Mouse (Mus musculus) c-Kit-negative CD71-positive TER-119-positive erythroid progenitor cells, embryonic 14.5 days (primary cell): ENCODE data around the gene Cnn1.

ENCODE experiments used
- DNase-seq: peaks from one replicate; pipeline ENCODE4 v3.0.0-alpha.2; 2013; ENCODE audit warnings: low read depth, low spot score

Cnn1 gene

DNA sequence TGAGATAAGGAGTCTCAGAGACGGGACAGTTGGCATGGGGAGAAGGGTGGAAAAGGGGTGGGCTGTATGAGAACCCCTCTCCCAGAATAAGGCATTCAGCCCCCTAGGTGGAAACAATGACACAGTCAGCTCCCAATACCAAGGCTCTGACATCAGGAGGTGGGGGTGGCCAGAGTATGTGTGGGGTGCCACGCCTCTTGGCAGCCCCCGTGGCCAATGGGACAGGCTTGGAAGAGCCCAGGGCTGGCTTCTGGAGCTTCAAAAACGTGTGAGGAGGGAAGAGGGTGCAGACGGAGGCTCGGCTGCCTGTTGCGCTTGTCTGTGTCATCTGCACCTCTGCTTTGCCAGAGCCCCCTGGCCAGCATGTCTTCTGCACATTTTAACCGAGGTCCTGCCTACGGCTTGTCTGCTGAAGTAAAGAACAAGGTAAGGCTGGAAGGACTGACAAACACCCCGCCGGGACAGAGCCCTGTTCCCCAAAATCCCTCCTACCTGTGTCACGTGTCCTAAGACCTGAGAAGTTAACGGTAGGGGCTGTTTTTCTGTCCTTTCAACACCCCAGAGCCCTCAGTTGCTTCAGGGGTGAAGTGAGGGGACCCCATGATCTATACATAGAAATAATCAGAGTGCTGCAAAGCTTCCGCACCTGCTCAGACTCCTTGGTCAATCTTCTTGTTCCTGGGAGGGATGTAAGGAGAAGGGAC lies at the start of gene Cnn1:
TSS of gene Cnn1 (plus strand) at position 224 of the 704 bp plus-strand sequence.
- no peak for DNase-seq

DNA sequence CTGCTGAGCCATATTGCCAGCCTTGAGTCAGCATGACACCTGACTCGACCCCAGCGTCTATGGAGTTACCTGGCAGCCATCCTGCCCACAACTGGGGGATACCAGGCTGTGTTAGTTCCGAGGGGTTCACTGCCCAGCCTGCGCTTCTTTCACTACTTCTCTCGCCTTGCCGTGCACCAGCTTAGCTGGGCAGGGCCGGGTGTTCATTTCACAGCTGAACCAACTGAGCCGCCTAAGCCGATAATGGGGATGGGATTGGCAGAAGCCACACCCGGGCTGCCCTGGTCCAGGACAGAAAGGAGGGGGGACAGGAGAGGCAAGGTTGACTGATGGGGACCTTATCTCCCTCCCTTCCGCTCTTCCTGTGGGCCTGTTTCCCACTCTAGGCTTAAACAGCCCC lies 49.7 kb upstream of the Cnn1 start:
- DNase-seq: no peak

DNA sequence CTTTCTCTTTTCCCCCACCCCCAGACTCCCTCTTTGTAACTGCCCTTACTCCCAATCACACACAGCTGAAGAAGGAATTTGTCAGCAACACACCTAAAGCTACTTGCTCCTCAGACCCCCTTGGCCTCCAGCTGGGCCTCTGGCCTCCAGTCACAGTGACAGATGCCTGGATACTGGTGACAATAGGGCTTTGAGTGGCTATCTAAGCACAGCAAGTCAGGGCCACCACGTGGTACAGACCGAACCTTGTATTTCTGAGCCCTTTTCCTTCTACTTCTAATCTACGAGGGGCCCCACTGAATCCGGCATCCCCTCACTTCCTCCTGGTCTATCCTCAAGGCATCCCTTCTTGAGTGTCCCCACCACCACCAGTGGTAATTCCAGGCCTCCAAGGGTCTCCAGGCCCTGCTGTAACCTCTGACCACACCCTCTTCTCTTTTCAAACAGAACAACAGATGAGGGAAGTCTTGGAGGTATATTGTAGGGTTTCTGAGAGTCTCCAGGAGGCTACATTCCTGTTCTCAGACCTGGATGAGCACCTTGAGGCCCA lies 49.2 kb upstream of the Cnn1 start:
- no peak for DNase-seq

DNA sequence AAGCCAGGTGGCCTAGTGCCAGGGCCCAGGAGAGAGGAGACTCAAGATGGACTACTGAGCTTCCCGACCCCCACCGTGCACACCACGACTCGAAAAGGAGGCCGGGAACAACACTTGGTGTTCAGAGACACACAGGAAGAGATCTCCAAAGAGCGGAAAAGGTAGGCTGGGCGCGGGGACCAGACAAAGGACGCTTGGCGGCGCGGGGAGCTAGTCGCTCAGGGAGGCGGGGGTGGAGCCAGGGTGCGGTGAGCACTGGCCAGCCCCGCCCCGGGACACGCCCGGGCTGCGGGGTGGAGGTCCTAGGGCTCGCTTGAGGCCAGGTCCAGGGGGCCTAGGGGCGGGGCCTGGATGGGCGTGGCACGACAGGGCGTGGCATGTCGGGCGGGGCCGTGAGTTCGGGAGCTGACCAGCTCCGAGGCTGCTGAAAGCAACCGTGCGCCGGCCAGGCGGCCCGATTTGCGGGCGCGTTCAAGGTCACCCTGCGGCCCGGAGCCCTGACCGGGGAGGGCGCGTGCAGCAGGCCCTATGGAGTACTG lies 48.6 kb upstream of the Cnn1 start:
- peak; percentile 65 for DNase-seq

DNA sequence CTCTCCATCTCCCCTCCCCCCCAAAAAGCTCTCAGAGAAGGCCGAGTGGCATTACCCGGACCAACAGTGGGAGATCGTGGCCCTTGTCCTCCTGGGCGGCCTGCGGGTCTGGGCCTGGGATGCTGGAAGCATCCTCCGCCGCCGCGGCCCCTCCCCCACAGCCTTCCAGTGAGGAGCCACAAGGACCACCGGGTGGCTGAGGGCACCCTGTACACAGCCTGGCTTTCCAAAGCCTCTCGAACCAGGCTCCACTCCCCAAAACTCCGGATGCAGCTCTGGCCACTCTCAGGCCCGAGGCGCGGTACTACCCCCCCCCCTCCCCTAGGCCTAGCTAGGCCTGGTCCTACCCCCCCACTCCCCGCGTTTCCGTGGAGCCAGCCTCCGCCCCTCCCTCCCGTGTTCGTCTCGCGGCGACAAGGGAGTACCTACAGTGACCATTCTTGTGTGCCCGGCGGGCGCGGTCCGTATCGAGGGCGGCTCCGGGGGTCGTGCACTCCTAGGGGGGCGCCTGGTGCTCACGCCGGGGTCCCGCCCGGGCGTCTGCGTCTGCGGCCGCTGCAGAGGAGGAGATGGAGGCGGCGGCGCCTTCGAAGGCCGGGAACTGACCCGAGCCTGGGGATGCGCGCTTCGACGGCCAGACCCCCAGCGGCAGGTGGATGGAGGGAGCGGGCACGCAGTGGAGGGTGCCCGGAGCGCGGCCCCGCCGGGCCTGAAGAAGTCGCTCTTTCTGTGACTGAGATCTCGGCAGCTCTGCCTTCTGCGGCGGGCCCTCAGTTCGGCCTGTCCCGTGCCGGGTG lies 47.7 kb upstream of the Cnn1 start:
- no peak for DNase-seq

DNA sequence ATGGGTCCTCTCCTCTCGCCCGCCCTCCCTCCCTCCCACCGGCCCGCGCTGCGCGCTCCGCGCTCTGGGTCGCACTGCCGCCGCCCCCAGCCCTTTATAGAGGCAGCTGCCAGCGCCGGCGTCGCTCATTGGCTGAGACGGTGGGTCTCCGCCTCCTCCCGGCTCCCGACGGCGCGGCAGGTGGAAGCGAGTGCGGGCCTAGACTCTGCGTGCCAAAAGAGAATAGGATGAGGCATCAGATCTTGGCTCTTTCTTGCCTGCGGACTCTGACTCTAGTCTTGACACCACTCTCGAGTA lies 47.1 kb upstream of the Cnn1 start, which contains the start of gene Elavl3:
TSS of gene Elavl3 (minus strand) at position 66 of the 297 bp plus-strand sequence.
- DNase-seq: no peak

DNA sequence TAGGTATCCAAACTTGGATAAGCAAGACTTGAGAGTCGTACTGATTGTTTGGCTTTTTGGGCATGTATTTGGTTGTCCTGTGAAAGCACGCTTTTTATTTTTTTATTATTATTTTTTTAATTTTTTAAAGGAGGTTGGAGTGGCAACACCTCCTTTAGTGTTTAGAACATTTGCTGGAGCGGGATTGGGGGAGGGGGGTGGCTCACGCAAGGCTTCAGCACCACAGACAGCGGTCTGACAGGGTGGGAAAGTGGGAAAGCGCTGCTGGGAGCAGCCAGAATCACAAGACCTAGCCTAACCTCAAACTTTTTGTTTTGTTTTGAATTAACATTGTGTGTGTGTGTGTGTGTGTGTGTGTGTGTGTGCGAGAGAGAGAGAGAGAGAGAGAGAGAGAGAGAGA lies 45.4 kb upstream of the Cnn1 start:
- no peak for DNase-seq

DNA sequence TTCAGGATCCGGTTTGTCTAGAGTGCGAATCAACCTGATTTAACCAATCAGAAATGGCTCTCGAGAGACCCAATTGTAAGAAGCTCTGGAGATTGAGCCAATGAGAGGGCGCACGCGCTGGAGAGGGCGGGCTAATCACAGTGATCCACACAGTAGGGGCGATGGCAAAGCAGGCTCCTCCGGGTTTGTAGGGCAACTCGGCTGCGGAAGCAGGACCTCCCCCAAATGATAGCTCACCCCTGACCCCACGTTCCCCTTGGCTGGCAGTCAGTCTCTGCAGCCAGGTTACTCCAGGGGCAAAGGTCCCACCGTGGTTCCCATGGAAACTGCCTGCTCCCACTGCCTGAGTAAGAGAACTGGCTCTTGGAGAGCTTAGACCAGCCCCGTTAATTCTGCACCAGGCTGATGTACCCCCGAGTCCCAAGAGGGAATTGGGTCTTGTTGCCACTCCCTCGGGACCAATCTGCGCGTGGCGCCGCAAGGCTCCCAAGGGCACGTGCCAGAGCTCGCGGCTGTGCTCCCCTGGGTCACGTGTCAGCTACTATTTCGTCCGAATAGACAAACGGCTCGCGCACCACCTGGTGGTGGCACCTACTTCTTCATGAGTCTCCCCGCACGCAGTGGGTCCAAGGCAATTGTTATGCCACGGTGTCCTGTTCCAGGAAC lies 44.5 kb upstream of the Cnn1 start:
- DNase-seq: peak; percentile 28

DNA sequence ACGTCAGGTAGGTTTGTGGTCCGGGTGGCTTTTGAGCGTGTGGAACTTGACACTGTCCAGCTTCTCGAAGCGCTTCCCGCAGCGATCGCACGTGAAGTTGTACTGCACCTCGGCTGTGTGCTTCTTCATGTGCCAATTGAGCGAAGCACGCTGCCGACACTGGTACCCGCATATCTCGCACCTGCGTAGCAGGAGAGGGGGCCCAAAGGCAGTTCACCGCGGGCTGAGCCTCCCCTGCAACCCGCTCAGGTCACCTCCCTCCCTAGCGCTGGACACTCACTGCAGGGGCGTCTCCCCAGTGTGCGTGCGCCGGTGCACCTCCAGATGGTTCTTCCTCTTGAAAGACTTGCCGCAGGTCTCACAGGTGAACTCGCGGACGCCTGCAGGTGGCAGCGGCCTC lies 43.3 kb upstream of the Cnn1 start:
- DNase-seq: no peak

DNA sequence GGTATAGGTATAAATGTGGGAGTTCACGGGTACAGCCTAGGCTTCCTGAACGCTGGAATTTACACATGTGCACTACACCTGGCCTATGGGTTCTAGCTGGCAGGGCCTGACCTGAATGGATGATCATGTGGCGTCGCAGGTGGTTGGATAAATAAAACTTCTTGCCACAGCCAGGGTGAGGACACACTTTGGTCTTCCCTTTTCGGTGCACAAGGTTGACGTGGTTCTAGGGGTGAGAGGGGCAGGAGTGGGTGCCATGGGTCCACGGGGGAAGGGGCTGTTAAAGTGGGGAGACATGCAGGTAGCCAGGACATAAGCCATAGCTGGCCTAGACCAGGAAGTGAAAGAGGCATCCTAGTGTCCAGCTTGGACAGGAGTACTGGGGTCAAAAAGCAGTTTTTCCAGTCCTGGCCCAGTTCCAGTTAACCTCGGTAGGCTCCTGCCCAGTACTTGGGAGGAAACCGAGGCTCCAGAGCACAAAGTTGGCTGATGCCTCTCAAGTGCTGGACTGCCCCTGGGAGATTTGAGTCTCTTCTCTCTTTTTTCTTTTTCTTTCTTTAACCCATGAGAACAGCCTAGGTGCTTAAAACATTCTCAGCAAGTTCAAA lies 42.6 kb upstream of the Cnn1 start:
- DNase-seq: no peak

DNA sequence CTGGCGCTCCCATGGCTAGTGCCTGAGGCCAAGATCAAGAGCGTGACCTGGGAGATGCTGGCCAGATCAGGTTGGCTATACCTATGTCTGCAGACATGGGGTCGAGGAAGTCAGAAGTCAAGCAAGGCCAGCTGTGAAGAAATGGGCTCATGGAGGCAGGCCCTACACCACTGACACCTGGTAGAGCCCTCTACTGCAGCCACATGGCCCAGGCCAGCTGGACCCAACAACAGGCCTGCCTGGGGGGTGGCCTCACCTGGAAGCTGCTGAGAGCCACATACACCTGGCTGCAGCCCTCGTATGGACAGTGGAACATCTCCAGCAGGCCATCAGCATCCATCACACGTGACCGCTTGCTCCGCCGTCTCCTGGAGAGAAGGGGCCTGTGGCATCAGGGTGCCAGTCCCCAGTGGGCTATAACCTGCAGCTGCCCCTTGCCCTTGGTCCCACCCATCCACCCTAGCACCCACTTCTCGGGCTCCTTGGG lies 41.9 kb upstream of the Cnn1 start:
- DNase-seq: no peak

DNA sequence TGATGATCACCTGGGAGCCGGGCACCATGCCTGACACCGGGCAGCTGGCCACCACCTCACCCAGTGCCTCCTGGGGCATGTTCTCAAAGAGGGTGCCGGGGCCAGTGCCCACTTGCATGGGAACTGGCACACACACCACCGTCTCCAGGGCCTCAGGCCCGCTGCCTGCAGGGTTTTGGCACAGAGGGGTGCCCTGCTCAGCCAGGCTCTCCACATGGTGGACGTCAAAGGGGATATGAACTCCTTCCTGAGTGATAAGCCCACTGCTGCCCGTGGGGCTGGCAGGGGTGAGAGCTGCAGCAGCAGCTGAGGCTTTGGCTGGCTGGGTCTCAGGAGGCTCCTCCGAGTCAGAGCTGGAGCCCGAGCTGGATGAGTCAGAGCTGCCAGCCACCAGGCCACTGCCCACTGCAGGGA lies 41.0 kb upstream of the Cnn1 start:
- DNase-seq: no peak

DNA sequence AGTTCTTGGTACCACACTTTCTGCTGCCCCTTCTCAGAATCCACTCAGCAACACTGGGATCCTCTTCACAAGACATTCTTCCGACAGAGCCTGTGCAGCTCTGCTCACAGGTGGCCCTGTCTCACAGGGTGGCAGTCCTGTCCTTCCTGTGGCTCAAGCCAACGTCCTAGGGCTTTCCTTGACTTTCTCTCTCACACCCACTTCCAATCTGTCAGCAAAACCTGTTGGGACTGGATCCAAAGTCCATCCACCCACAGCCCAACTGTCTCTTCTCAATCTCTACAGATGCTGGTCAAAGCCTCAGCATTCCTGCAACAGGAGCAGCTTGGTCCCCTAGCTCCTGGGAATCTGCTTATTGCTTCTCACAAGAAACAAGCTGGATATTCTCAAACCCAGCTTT lies 37.7 kb upstream of the Cnn1 start:
- no peak for DNase-seq

DNA sequence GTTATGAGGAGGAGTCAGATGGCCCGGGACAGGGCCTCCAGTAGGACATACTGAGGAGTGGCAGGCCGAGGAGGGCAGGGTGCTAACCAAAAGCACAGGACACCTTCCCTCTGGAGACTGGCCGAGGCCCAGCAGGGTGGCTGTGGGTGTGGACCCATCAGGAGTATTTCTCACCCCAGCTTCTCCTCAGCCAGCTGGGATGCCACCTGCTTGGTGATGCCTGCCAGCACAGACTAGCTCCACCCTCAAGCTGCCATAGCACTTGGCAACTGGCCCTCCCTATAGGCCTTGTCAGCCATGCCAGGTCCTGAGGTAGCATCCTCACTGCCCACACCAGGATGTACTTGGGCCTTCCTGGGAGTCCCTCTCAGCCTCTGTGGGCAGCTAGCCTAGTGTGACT lies 34.7 kb upstream of the Cnn1 start:
- DNase-seq: no peak

DNA sequence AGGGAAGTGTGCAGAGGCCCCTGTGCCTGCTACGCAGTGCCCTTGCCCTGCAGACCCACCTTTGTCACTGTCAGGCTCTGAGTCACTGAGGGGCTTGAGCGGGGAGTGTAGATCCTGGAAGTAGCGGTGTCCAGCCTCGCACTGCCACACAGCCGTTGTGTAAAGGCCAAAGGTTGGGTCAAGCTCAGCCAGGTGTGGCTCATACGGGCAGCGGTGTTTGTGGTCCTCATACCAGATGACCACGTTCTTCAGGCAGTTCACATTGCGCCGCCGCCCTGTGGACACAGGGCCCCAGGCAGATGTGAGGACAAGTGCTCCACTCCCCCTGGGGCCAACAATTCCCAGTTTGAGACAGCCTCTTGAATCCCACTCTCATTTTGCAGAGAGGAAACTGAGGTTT lies 33.4 kb upstream of the Cnn1 start:
- DNase-seq: no peak

DNA sequence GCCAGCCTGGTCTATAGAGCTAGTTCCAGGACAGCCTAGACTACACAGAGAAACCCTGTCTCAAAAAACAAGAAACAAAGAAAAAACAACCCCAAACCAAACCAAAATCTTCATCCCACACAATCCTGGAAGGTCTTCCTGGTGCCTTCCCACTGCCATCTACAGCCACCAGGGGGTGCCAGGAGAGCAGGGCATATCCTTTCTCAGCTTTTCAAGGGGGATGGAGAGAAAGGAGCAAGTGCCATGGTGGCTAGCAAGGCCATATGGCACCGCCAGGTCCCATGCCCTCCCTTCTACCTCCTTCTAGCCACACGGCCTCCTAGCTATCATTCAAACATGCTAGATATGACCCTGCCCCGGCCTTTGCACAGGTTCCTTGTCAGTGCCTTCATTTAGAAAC lies 32.6 kb upstream of the Cnn1 start:
- DNase-seq: peak; percentile 35

DNA sequence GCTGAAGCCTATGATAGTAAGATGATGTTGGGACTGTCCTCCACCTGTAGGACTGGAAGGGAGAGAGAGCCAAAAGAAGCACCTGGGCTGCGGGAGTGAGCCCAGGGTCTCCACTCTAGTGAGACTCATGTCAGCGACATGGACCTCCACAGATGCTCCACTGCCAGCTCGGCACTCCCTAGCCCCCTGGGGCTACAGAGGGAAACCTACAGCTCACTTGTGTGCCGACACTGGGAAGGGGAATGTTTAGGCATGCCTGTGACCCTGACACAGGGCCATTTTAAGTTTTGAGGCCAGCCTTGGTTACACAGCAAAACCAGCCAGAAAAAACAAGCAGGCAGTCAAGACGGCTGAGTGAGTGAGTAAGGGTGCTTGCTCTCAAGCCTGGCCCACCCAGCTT lies 31.8 kb upstream of the Cnn1 start:
- no peak for DNase-seq

DNA sequence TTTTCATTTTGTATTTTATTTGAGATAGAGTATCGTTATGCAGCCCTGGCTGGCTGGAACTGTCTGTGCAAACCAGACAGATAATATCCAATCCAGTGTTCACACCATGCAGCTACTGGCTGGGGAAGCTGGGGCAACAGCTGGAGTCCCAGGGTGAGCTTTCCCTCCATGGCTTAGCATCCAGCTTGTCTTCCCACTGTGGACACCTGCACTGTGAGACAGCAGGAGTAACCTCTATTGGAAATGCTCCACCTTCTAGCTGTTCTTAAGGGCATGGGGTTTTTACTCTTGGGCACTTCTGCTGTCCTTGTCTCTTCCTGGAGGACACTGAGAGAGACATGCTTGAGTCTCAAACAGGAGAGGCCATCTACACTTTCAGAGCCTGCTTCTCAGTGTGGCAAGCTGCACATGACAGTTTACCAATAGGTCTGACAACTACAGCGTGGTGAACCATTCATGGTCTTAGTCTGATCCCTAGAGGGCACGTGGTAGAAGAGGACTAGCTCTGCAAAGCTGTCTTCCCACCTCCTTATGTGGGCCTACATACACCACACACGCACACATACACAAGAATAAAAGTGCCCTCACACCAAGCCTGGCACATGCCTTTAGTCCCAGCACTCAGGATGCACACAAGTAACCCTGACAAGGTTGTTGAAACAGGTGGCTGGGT lies 29.0 kb upstream of the Cnn1 start:
- DNase-seq: no peak

DNA sequence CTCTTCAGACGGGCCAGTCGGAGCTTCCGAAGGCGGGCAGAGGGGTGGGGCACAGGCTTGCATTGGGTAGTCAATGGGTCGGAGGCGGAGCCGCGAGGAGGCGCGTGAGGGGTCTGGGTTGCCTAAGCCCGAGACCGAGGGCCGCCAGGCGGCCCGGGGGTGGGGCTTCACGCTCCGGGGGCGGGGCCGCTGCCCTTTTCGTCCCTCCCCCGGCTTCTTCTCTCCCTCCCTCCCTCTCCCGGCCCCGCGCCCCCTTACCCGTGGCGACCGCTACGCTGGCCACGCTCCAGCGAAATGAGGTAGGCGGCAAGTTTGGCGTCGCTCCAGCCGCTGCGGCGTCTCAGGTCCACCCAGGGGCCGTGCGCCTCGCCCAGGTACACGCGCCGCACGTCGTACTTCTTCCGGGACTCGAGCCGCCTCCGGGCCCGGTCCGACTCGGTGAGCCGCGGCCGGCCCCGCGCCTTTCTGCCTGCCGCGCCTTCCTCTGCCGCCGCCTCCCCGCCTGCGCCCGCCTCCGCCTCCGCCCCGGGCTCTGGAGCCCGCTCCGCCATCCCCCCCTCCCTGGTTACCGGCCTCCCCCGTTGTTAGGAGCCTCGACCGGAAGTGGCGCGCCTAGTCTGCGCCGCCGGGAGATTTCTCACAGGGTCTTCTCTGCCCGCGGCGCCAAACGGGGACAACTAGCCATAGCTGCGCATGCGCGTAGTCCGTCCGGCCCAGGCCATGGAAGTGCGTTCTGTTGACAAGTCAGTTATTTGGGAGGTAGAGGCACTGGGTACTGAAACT lies 28.0 kb upstream of the Cnn1 start, which contains the start of the genes Gm49318 and Zfp653:
TSS of gene Gm49318 (minus strand) at position 469 of the 783 bp plus-strand sequence.
TSS of gene Zfp653 (minus strand) at position 586 of the 783 bp plus-strand sequence.
- DNase-seq: peak; percentile 89

DNA sequence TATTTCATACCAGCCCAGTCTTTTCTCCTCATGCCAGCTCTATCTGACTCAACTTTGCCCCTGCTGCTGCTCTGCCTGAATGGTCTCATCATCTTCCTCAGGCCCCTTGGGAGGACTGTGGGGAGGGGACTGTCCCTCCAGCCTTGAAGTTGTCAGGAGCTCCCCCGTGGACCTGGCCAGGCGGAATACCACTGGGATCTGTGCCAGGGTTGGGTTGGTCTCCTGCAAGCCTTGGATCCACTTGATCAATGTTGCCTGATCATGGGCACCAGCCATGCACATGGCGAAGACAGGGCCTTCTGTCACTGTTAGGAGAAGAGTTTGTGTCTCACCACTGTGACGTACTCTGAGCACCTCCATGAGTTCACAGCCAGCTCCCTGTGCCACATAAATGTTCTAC lies 26.7 kb upstream of the Cnn1 start:
- no peak for DNase-seq
